Mouse (Mus musculus) brain, embryonic 18.5 days (tissue): Measurements from ENCODE around the gene Patj.
A peak's percentile ranks its signal among the peaks of the same experiment; 100 is the strongest.

ENCODE experiments used
- DNase-seq: peaks from one replicate; pipeline ENCODE4 v3.0.0-alpha.2; 2012; ENCODE audit warnings: low read depth, low spot score

The Patj gene

DNA sequence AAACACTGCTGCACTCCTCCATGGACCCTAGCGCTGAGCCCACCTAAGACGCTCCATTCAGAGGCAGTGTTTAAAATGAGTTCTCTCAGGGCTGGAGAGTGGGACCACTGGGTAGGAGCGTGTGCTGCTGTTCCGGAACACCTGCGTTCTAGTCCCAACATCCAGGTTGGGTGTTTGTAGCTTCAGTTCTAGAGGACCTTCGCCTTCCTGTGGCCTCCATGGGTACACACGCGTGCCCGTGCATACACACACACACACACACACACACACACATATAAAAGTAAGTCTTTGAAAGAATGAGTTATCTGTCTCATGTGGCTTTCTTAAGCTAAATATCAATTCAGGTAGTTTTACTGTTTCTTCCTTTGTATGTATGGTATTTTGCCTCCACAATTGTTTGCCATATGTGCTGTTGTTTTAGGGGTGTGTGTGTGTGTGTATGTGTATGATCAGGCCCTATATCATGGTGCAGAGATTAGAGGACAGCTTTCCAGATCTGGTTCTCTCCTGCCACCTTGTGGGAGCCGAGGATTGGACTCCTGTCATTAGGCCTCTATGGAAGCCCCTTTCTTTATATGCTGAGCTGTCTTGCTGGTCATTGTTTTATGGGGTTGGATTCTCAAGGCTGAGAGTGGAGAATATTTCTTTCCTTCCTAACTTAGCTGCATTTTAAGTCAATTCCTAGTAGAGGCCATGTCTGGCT, 49.0 kb downstream of the Patj start:
- DNase-seq = peak; percentile 49

DNA sequence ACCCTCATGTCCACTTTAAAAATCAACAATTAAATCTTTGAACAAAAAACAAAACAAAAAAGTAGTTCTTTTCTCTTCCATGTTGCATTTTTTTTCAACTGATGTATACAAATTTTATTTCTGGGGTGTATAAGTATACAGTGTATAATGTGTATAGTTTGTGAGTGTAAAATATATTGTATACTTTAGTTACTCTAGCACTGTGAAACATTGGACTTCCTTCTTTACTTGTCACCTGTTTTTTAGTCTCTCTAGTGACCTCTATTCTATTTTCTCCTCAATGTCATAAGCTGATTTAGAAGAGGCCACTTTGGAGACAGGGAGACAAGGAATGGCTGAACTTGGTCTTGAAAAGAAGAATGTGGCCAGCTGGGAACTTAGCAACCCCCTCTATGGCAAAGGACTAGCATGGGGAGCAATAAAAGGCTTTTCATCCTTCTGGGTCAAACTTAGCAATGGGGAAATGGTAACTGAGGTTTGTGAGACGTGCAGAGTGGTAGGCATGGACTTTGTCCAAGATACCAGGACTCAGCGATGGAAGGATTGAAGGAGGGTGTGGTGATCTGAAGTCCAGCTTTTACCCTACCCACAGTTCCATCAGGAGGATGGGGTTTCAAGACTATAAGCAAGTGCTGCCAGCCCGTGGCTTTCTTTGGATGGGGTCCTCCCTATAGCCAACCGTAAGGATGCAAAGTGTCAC, 54.1 kb downstream of the Patj start:
- no peak for DNase-seq

DNA sequence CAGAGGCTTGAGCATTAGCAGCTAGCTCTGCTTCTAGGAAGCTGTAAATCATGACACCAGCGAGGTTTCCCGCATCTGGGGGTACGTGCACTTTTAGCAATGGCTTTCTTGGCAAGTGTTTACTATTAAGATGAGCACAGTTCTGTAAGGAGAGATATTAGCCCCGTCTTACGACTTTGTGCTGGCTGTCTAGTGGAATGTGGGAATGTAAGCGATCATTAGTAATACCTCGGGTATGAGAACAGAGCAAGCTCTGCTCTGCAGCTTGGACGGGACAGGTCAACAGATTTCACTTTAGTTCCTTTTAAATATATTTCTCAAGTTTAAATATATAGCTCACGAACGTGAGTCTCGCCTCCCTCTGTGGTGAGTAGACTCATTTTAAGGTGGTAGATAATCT, 54.7 kb downstream of the Patj start:
- no peak for DNase-seq

DNA sequence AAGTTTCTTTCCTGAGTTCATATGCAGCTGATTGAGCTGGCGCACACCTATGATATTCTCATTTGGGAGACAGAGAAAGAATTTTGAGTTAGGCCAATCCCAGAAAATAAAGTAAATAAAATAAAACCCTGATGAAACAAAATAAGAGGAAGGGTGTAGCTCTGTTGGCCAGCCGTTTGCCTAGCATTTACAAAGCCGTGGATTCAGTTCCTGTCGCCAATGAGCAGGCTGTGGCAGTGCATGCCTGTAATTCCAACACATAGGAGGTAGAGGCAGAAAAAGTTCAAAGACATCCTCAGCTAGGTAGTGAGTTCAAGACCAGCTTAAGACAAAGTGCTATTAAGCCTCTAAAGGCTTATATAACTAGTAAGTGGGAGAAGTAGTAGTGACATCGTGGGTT, 55.2 kb downstream of the Patj start:
- DNase-seq = no peak

DNA sequence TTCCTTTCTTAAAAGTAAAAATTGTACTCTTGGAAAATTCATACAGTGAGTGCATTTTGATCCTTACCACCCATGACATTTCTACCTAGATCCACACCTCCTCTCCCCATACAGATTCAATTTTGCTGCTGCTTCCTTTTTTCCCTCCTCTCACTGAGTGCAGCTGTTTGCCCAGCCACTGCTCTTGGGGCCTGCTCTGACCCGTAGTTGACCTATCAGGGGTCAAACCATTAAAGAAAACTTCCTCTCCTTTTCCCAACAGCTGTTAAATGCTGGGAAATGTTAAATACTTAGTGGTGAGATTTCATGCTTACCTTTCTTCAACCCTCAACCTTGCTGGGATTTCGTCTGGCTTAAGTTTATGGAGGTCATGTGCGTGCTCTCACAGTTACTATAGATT, 55.7 kb downstream of the Patj start:
- no peak for DNase-seq

DNA sequence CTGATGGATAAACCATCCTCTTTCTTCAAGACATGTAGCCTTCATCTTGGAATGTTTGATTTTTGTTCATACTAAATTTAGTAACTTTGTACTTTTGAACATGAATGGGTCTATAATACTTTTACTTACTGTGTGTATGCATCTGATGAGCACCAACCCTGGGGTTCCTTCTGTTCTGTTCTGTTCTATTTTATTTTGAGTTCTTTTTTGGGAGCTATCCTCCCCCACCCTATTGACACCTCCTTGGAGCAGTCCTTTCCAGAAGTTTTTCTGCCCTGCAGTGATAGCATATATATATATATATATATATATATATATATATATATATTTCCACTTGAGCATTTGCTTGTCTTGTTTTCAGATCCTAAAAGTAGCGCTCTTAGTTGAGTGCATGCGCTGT, 57.1 kb downstream of the Patj start:
- DNase-seq = no peak

DNA sequence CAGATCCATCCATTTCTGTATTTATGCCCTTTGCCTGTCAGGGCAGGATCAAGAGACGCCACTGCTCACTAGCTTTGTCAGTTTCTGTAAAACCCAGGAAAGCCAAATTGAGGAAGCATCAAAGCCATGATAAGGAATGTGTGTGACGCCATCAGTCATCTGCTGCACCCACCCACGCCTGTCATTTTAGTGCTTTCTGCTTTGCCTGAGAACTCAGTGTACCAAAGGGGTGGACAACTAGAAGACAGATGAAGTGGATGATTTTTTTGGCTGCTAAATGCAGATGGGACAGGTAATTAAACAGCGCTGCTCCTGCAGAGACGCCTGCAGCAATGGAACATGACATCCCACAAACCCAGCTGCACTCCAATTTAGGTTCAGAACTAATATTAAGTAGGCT, 57.6 kb downstream of the Patj start:
- DNase-seq = no peak

DNA sequence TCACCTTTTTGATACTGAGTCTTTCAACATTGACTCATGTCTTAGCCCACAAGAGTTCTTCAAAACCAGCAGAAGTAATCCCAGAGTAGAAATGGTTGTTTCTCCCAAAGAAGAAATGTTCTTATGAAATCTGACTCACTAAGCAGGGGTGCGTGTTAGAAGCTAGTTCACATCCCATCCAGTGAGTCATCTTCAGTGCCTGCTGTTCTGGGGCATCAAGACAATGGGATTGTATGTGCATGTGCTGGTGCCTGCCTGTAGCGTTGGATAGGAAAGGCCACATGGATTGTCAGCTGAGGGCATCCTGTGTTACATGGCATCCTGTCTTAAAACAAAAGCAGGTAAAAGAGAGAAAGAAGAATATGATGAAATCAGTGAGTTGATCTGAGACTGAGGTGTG, 59.8 kb downstream of the Patj start:
- DNase-seq = no peak

DNA sequence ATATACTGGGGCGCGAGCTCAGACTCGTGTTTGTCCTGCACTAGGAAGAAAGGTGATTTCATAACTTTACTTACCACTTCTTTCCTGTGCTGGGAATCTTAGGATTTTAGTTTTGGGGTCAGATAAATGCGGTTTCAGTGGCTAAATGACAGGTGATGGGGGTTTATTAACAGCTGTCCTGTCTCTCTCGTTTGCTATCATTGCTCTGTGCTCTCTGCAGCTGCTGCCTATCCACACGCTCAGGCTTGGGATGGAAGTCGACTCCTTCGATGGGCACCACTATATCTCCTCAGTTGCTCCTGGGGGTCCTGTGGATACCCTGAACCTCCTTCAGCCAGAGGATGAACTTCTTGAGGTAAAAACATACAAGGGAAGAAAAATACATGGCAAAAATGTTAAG, 60.3 kb downstream of the Patj start:
- DNase-seq = no peak

DNA sequence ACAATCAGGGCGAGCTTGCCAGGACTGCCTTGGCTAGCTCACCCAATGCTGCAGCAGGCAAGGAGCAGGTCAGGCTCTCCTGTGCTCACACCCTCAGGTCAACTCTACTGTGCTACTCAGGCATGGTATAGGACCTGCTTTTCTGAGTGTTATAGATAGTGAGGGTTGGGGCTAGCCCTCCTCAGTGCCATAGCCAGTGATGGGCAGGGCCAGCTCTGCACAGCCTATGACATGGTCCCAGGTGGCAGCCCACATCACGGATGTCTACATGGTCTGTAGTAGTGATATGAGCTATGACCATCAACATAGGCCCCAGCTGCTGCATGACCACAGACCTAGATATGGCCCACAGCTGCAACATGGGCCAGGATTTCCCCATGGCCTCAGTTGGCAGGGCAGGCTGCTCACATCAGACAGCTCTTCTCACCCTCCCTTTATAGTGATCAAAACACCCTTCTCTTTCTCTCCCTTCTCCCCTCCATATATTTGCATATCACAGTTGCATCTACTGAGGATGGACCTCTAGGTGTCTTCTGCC, 66.3 kb downstream of the Patj start:
- DNase-seq = no peak

DNA sequence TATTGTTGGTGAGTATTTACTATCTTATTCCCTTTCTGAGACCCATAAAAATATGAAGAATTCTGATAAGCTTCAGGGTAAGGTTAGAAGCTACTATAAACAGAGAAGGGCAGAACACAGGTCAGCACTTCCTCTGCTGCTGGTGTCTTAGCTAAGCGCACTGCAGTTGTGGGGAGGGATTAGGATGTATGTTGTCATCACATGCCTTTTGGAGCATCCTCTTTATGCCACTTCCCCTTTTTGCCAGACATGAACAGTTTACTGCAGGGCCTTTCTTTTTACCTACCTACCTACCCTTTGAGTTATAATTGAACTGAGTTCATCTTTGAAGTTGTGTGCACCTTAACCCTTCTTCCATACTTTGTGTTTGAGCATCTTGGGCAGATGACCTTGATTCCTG, 69.9 kb downstream of the Patj start:
- DNase-seq = no peak

DNA sequence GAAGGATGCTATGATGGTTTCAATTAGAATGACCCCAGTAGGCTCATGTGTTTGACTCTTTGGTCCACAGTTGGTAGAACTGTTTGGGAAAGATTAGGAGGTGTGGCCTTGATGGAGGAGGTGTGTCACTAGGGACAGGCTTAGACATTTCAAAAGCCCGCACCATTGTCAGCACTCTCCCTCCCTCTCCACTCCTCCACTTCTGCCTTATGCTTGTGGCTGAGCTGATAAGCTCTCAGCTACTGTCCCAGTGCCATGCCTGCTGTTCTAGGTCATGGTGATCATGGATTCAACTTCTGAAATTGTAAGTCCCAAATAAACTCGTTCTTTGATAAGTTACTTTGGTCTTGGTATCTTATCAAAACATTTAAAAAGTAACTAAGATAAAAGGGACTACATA, 70.3 kb downstream of the Patj start:
- DNase-seq = no peak

DNA sequence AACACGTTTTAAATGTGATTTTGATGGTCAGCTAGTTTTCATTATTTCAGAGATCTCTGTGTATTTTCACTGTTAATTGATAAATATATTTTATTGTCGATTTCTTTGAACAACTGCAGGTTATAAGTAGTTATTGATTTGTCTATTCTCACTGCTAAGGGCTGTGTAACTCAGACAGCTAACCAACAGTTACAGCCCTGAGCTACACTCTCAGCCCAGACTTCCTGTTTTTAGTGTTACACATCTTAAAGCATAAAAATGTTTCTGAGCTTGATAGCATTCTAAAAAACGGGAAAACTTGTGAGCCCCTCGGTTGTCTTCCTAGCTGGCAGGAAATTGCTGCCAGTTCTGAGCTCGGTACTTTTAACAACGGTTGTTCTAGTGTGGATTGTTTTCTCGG, 75.8 kb downstream of the Patj start:
- no peak for DNase-seq

DNA sequence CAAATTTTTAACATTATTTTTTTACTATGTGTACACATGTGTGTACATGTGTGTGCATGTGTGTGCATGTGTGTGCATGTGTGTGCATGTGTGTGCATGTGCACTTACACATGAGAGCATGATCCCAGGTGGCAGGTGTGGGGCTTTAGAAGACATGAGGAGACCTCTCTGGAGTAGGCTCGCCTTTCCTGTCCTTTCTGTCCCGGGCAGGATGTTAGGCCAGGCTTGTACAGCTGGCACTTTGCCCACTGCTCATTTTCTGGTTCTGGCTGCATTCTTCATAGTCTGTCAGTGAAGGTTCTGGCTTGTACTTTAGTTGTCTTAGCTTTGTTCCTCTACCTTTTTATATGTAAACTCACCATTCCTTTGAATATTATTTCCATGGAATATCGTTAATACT, 77.9 kb downstream of the Patj start:
- DNase-seq = no peak

DNA sequence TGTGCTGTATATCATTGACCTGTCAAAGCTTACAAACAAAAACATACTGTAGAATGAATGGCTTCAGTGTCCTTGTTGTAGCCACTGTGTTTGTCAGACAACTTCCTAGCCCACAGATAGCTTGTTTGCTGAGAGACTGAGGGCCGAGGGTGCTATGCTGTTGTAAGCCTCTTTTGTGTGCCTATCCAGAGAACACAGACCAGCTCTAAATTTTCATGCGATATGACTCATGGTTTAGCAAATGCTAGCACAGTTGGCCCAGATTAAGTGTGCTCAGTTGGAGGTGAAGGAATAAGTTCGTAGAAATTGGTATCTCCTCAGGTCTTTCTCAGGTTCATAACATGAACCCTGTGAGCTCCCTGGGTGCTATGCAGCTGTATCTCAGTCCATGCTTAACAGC, 82.4 kb downstream of the Patj start:
- no peak for DNase-seq

DNA sequence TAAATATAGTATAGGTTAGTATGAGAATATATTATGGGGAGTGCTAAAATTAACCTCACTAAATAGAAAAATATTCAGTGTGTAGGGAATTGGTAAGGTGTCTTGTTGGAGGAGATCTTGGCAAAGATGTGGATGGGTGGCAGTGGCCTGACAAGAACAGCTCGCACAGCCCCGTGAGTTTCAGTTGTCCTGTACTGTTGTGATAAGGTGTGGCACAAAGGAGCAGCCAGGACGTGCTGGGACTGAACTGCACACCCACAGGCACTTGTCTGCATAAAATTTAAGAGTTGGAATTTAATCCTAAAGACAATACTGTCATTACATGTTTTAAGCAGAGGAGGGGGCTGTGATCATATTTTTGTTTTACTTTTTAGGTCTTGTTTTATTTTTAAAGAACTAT, 90.9 kb downstream of the Patj start:
- no peak for DNase-seq

DNA sequence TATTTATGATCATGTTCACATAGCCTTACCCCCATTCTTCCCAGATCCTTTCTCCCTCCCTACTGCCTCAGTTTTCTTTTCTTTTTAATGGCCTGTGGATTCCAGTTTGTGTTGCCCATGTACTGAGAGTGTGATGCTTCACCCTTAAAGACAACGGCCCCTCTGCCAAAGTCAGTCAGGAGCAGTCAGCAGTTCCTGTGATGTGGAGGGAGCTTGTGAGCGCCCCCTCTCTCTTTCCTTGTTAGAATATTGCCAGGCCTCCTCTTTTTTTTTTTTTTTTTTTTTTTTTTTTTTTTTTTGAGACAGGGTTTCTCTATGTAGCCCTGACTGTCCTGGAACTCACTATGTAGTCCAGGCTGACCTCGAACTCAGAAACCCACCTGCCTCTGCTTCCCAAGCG, 91.3 kb downstream of the Patj start:
- no peak for DNase-seq

DNA sequence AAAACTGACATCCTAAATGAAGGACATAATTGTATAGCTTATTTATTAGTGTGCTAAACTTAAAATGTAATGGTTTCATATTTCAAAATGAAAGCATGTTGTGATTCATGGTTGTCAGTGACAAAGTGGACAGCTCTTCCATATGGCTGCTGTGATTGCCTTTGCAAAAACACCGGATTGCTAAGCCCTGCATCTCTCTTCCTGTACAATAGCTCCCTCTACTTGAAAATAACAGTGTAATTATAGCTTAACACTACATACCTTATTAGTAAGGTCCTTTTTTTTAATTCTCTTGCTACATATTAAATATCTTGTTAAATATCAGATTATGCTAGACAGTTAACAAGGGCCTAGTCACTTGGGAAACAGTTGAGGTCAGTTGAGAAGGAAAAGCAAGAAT, 93.8 kb downstream of the Patj start:
- DNase-seq = no peak

DNA sequence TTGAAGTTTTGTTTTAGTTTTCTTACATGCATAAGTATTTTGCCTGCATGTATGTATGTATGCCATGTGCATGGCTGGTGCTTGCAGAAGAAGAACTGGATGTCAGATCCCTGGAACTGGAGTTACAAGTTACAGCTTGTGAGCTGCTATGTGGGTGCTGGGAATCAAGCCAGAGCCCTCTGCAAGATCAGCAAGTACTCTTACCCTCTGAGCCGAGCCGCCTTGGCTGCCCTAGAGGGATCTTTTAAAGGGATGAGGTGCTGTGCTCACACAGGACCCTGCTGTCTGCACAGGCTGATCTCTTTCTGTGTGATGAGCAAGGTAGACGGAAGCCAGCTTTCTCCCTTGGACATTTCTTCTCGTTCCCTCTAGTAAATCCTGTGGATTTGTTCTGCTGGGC, 102.8 kb downstream of the Patj start:
- DNase-seq = no peak

DNA sequence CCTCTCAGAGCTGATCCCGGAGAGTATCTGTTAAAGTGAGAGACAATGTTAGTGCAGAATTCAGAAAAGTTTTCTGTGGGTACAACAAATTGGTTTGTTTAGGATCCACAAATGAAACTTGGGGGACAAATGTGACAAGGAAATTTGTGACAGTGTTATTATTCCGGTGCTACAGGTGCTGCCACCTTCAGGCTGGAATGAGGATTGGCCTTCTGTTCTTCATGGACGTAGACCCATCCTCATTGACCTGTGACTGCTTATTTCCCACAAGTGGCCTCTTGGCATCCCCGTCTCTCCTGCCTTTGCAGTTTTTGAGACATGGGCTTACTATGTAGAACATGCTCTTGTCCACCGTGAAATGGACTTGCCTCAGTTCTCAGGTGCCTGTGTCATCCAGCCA, 104.6 kb downstream of the Patj start:
- DNase-seq = no peak

DNA sequence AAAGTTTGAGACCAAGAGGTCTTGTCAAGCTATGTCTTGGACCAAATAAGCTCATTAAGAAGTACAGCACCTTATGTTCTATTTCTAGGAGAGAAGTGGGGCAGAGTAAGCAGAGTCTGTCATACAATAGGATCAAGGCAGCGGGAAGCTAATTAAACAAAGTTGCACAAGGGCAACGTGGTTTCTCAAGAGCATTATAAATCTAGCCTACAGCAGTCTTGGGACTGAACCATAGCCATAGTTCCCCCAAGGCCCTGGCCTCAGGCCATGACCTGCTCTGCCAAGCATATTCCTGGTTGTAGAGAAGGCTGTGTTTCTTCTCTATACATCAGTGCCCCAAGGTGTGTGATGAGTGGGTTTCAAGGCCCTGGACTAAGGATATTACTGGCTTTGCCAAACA, 105.3 kb downstream of the Patj start:
- DNase-seq = no peak

DNA sequence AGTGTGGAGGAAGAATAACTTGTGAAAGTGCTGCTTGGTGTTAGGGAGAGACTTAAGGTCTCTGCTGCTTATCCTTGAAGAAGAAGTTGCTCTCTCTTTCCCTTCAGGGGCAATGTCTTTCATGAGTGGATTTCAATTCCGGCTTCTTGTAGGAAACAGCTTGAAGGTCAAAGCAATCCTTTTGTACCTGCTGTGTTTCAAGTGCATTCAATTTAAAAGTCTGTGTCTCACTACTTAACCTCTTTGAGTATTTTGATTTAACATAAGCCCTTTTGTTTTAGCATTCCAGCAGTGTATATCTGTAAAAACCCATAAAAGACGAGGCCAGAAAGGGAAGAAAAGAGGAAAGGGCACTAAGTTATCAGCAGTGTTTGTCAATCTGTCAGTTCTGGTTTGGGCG, 109.2 kb downstream of the Patj start:
- no peak for DNase-seq

DNA sequence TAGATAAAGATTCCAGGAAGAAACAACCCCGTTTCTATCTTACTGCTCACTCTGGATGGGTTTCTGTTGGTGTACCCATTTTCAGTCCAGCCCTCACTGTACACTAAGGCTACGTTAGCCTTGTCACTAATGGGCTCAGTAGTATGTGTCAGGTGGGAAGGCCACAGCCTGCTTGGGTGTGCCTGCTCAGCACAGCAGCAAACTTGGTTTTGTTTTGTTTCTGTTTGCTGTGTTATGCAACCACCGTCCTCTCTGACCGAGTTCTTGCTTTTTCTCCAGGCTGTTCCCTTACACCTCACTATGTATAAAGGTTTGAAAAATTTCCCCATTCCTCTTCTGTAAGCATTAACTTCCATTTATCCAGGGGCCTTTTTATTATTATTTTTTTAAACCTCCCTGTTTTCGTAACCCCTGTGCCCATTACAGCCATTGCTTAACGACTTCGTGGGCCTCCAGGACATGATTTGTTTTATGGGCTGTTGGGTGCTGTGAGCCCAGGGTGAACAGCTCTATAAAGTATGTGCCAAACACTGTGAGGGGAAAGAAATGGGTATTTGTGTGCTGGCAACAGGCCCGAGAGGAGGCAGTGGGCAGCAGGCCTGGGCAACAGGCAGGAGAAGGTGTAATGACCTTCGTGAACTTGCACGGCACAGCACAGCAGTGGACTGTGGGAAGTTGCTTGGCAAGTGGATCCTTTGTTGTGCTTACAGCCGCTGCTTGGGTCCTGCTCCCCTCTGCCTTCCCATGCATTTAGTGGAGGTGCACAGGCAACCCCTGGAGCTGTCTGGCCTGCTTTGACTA, 113.1 kb downstream of the Patj start:
- DNase-seq = no peak
